ENCODE assay signal across 30 mouse cellular contexts in genomic region chr12:114391447-114391846, GRCm38 (mm10).
DNase-seq lines count a peak whose midpoint lies in the region; ATAC-seq and TF ChIP-seq lines count a peak whose summit lies in the region.
"Had no signal": no experiment of that assay in that cellular context is flagged by ENCODE, and none has a peak within 500 bp of the region (broad histone marks: within the 10 kb centered on the region; RNA-seq: fewer than 3 reads in every experiment).

No protein-coding gene starts in this region.

- peaks cover 50% of the 10 kb centered on the region for H3K9me3 ChIP-seq in hindbrain, embryonic 14.5 days (ENCODE audit: control insufficient read depth, low read length)
- peaks cover 25% of the 10 kb centered on the region for H3K9me3 ChIP-seq in hindbrain, embryonic 12.5 days (replicated peaks)
- H3K9me3 ChIP-seq: limb, embryonic 10.5 days; limb, embryonic 15.5 days had no signal

- no peaks in the 10 kb centered on the region for H3K27me3 ChIP-seq in thymus, adult 2 months (ENCODE audit: control insufficient read depth, insufficient read depth, low read length)
- H3K27me3 ChIP-seq in hindbrain, embryonic 14.5 days (ENCODE audit: control insufficient read depth, insufficient read depth, low read length): no peaks in the 10 kb centered on the region
- H3K27me3 ChIP-seq in hindbrain, embryonic 12.5 days: no peaks in the 10 kb centered on the region
- H3K27me3 ChIP-seq: CH12.LX; forebrain, embryonic 13.5 days; limb, embryonic 15.5 days; Patski had no signal

- no peak overlapping the region for H3K9ac ChIP-seq in hindbrain, embryonic 14.5 days
- no peak overlapping the region for H3K9ac ChIP-seq in hindbrain, embryonic 12.5 days
- H3K9ac ChIP-seq: forebrain, embryonic 13.5 days; limb, embryonic 15.5 days; liver, embryonic 14.5 days; lung, embryonic 14.5 days had no signal

- 82% methylated on average over 2 of the region's 2 CpGs for WGBS in thymus, adult 2 months
- 80% methylated on average over 2 of the region's 2 CpGs for WGBS in hindbrain, embryonic 14.5 days
- WGBS in hindbrain, embryonic 12.5 days: 75% methylated on average over 2 of the region's 2 CpGs

- ATAC-seq in megakaryocyte progenitor cell, adult 5-6 weeks (replicated peaks; ENCODE audit: poor library complexity): peak; percentile 63; the same call in 1 of the 2 replicates
- ATAC-seq in hindbrain, embryonic 14.5 days (ENCODE audit: low FRiP score): no peak
- no peak for ATAC-seq in hindbrain, embryonic 12.5 days (ENCODE audit: low FRiP score)
- ATAC-seq: forebrain, embryonic 13.5 days; hindbrain, postnatal 0 days; intestine, embryonic 16.5 days; midbrain, embryonic 16.5 days; Patski had no signal

- TF ChIP-seq CTCF in thymus, adult 2 months (IDR thresholded peaks at IDR 0.05; ENCODE audit: borderline replicate concordance, control insufficient read depth, extremely low read depth, insufficient read depth, low read length, poor library complexity): no peak

- H3K36me3 ChIP-seq in thymus, adult 2 months (ENCODE audit: control insufficient read depth, insufficient read depth, low read length): no peaks in the 10 kb centered on the region
- no peaks in the 10 kb centered on the region for H3K36me3 ChIP-seq in hindbrain, embryonic 14.5 days (replicated peaks; ENCODE audit: control insufficient read depth, insufficient read depth)
- no peaks in the 10 kb centered on the region for H3K36me3 ChIP-seq in hindbrain, embryonic 12.5 days
- H3K36me3 ChIP-seq: limb, embryonic 10.5 days; limb, embryonic 15.5 days had no signal

- no peak for TF ChIP-seq POLR2A in thymus, adult 2 months (IDR thresholded peaks at IDR 0.05; ENCODE audit: control insufficient read depth, extremely low read depth, insufficient read depth, low read length, poor library complexity)

- peak; percentile 44 for DNase-seq in thymus, adult 2 months
- DNase-seq in thymus, adult 18-20 months: no peak
- DNase-seq in thymus, postnatal 14 days: peak; percentile 51
- DNase-seq in hindbrain, embryonic 14.5 days (ENCODE audit: low spot score): no peak
- no peak for DNase-seq in embryo, embryonic 9.5 days (ENCODE audit: extremely low spot score)
- DNase-seq: adrenal gland, postnatal 25 days; cerebellum, adult 18-20 months; cerebellum, postnatal 14 days; gastrocnemius, postnatal 14 days; heart, adult 18-20 months; heart, postnatal 4 days; kidney, adult 8-10 months; kidney, postnatal 10 days; layer of hippocampus, adult 9-11 months; lung, embryonic 14.5 days; lung, postnatal 14 days; right cerebral cortex, postnatal 4 days had no signal

- H3K4me3 ChIP-seq in thymus, adult 2 months (ENCODE audit: control insufficient read depth, insufficient read depth, low read length): no peak overlapping the region
- no peak overlapping the region for H3K4me3 ChIP-seq in hindbrain, embryonic 14.5 days (replicated peaks; ENCODE audit: low read length)
- no peak overlapping the region for H3K4me3 ChIP-seq in hindbrain, embryonic 12.5 days
- H3K4me3 ChIP-seq: forebrain, embryonic 13.5 days; limb, embryonic 10.5 days; limb, embryonic 15.5 days had no signal

- H3K4me1 ChIP-seq in thymus, adult 2 months (replicated peaks; ENCODE audit: control insufficient read depth, insufficient read depth, low read length): no peaks in the 10 kb centered on the region
- H3K4me1 ChIP-seq in hindbrain, embryonic 14.5 days (replicated peaks; ENCODE audit: control insufficient read depth, insufficient read depth, low read length): no peaks in the 10 kb centered on the region
- no peaks in the 10 kb centered on the region for H3K4me1 ChIP-seq in hindbrain, embryonic 12.5 days
- H3K4me1 ChIP-seq: forebrain, embryonic 13.5 days; limb, embryonic 10.5 days; limb, embryonic 15.5 days had no signal

- H3K4me2 ChIP-seq in hindbrain, embryonic 14.5 days (replicated peaks): no peak overlapping the region
- no peak overlapping the region for H3K4me2 ChIP-seq in hindbrain, embryonic 12.5 days (replicated peaks)
- H3K4me2 ChIP-seq: forebrain, embryonic 13.5 days; heart, embryonic 11.5 days; limb, embryonic 15.5 days; lung, embryonic 14.5 days; midbrain, embryonic 11.5 days had no signal

- no peak overlapping the region for H3K27ac ChIP-seq in thymus, adult 2 months (ENCODE audit: control insufficient read depth, insufficient read depth, low read length)
- H3K27ac ChIP-seq in hindbrain, embryonic 14.5 days: no peak overlapping the region
- no peak overlapping the region for H3K27ac ChIP-seq in hindbrain, embryonic 12.5 days
- H3K27ac ChIP-seq: forebrain, embryonic 13.5 days; hindbrain, postnatal 0 days; limb, embryonic 10.5 days; limb, embryonic 15.5 days; liver, embryonic 14.5 days had no signal

Comparison
In these comparisons a context has a peak if more than half of its experiments do, and no peak if none do; other contexts are left out.
1. DNase-seq: peak in thymus, adult 2 months (single experiment) and thymus, postnatal 14 days (single experiment); none in thymus, adult 18-20 months (0 of 2), hindbrain, embryonic 14.5 days (single experiment) and embryo, embryonic 9.5 days (single experiment).